ENCODE assay signal across 16 mouse cellular contexts in the genomic region with DNA sequence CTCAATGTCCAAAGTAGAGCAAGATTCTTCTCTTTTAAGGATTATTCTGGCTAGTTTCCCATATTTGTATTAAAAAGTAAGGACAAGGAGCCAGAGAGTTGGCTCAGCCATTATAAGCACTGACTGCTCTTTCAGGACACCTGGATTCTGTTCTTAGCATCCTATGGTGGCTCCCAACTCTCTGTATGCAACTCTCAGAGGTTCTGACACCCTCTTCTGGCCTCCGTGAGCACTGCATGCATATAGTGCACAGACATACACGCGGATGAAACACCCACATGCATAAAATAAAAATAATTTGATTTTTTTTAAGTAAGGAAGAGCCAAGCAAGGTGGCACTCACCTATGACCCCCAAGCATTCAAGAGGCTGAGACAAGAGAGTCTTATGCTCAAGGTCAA. TPM values are rescaled to one million over a fixed set of nuclear protein-coding genes. Genes with fewer than 3 reads are reported as not detected.
"Had no signal": no experiment of that assay in that cellular context is flagged by ENCODE, and none has a peak within 500 bp of the region (broad histone marks: within the 10 kb centered on the region; RNA-seq: fewer than 3 reads in every experiment).

No protein-coding gene starts in this region.

- H3K36me3 ChIP-seq: kidney, embryonic 15.5 days; limb, embryonic 12.5 days; liver, embryonic 15.5 days; midbrain, embryonic 13.5 days; neural tube, embryonic 12.5 days had no signal

- H3K9me3 ChIP-seq: kidney, embryonic 15.5 days; limb, embryonic 12.5 days; liver, embryonic 15.5 days; midbrain, embryonic 13.5 days; neural tube, embryonic 12.5 days had no signal

- H3K4me2 ChIP-seq: kidney, embryonic 15.5 days; limb, embryonic 12.5 days; liver, embryonic 15.5 days; midbrain, embryonic 13.5 days; neural tube, embryonic 12.5 days had no signal

- H3K9ac ChIP-seq: kidney, embryonic 15.5 days; limb, embryonic 12.5 days; liver, embryonic 15.5 days; midbrain, embryonic 13.5 days; neural tube, embryonic 12.5 days had no signal

- H3K27ac ChIP-seq: kidney, embryonic 15.5 days; limb, embryonic 12.5 days; liver, embryonic 15.5 days; midbrain, embryonic 13.5 days; neural tube, embryonic 12.5 days had no signal

- H3K27me3 ChIP-seq: kidney, embryonic 15.5 days; limb, embryonic 12.5 days; neural tube, embryonic 12.5 days had no signal

- H3K4me3 ChIP-seq: kidney, embryonic 15.5 days; limb, embryonic 12.5 days; liver, embryonic 15.5 days; midbrain, embryonic 13.5 days; neural tube, embryonic 12.5 days had no signal

- ATAC-seq: lung, postnatal 0 days; midbrain, embryonic 13.5 days had no signal

- DNase-seq: kidney, adult 18-20 months; kidney, postnatal 25 days; liver; lung, adult 2 months; lung, postnatal 36 days; right cerebral cortex, postnatal 14 days; thymus, adult 18-20 months; thymus, postnatal 14 days had no signal

RNA-seq across cellular contexts. Expression of a gene that starts 26.0 kb away (rescaled TPM):
- total RNA-seq: monocyte, adult 5-6 weeks; neutrophil, adult 5-6 weeks had no signal
